Mouse (Mus musculus): ENCODE results near the gene Rgs1.

- TF ChIP-seq CTCF (IDR thresholded peaks at IDR 0.05; ENCODE audit: low read depth) (no peak), EP300 (optimal IDR thresholded peaks at IDR 0.05) (no peak)
Measured at GRCm38 (mm10) chr1:144248923-144249322, at the start of gene Rgs1.
